Mouse (Mus musculus) CH12.LX (cell line): ENCODE data around the gene Arhgef3.

ENCODE experiments used
- CTCF ChIP-seq, 2 experiments: IDR thresholded peaks in 1 of 2; conservative IDR thresholded peaks in 1 of 2; 2 replicates each; pipeline ENCODE4 v1.5.1; 2011 to 2012; ENCODE audit warnings: low read depth in 2 of 2, low read length in 2 of 2, improper control_type of control experiment in 1 of 2, inconsistent platforms in 1 of 2, mild to moderate bottlenecking in 1 of 2, moderate library complexity in 1 of 2
- E2F4 ChIP-seq: IDR thresholded peaks from 2 replicates; pipeline ENCODE4 v1.6.1; 2011; ENCODE audit warnings: low read depth, low read length, improper control_type of control experiment; ENCODE audit not compliant: insufficient replicate concordance
- POLR2A ChIP-seq: IDR thresholded peaks from 2 replicates; pipeline ENCODE4 v1.6.1; 2011; ENCODE audit warnings: low read depth, mild to moderate bottlenecking, improper control_type of control experiment, low read length
- RAD21 ChIP-seq: IDR thresholded peaks from 2 replicates; pipeline ENCODE4 v1.6.1; 2011; ENCODE audit warnings: low read depth, mild to moderate bottlenecking, low read length, improper control_type of control experiment, moderate library complexity
- ZKSCAN1 ChIP-seq: IDR thresholded peaks from 2 replicates; pipeline ENCODE4 v1.6.1; 2012; ENCODE audit warnings: low read depth, inconsistent platforms, low read length, improper control_type of control experiment, borderline replicate concordance

- no peak for TF ChIP-seq POLR2A
- no peak for TF ChIP-seq CTCF (conservative IDR thresholded peaks at IDR 0.05 in 1 of 2, IDR thresholded peaks at IDR 0.05 in 1 of 2; ENCODE audit: low read depth in 2 of 2, low read length in 2 of 2)
- TF ChIP-seq E2F4 = no peak
- no peak for TF ChIP-seq RAD21
- TF ChIP-seq ZKSCAN1 = no peak
Observed at GRCm38 (mm10) chr14:27379404-27379803, 264.7 kb downstream of the Arhgef3 start.
